Mouse (Mus musculus): ENCODE data around the gene Oasl2. TPM values are rescaled to one million over a fixed set of nuclear protein-coding genes. Genes with fewer than 3 reads are reported as not detected.
"Not testable (repeated sequence)": the region's sequence is repeated elsewhere in the genome, so short reads cannot be mapped to it uniquely, and the experiment has no call there.

Gene Oasl2
- polyA plus RNA-seq, 1 experiment from 2014 or later = 3.5 TPM

DNA sequence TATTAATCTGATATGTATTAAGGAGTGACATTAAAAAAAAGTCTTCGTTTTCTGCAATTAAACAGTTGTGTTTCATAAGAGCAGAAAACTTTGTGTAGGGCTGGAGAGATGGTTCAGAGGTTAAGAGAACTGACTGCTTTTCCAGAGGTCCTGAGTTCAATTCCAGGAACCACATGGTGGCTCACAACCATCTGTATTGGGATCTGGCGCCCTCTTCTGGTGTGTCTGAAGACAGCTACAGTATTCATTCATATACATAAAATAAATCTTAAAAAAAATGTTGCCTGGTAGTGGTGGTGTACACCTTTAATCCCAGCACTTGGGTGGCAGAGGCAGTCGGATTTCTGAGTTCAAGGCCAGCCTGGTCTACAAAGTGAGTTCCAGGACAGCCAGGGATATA lies 44.4 kb downstream of the Oasl2 start:
- not testable (repeated sequence) for H3K27ac ChIP-seq (replicated peaks; ENCODE audit: low read depth, low read length); H3K9ac ChIP-seq (ENCODE audit: low read depth, low read length); H3K4me3 ChIP-seq (ENCODE audit: low read depth, low read length); H3K9me3 ChIP-seq (ENCODE audit: control insufficient read depth, low read length); DNase-seq (ENCODE audit: low spot score); H3K27me3 ChIP-seq (replicated peaks; ENCODE audit: control insufficient read depth, insufficient read depth, low read length); H3K36me3 ChIP-seq (ENCODE audit: control insufficient read depth, insufficient read depth, low read length); ATAC-seq (ENCODE audit: low read depth); H3K4me1 ChIP-seq (ENCODE audit: control insufficient read depth, insufficient read depth, low read length)
- WGBS = 65% methylated on average over 3 of the region's 3 CpGs
- peak overlapping the region; percentile 68; the same call in 1 of the 2 replicates for H3K4me2 ChIP-seq (ENCODE audit: low read depth, low read length)

DNA sequence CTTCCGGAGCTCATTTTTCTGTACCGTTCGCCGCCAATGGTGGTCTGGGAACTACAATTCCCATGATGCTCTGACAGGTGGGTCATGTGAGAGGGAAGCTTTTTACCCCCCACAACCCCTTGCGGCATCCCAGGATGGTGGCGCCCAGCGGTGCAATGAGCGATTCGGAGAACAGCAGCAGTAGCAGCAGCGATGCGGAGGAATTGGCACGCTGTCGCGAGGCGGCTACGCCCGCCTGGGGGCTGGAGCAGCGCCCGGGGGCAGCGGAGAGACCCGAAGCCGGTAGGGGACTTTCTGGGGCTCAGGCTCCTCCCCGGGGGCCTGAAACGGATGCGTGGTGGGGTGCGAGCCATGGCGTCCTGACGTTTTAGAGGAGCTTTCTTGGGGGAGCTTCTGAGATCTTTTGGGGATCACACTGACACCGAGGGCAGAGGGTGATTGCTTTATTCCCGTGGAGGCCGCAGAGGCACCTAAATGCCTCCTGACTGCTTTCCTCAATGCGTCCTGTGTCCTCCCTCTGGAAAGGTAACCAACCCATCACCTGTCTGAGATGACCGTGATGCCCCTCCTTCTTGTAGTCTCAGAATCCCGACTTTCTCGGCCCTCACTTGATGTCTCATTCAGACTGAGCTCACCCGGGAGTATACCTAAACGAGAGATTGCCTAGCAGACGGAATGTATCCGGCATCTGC lies 45.5 kb downstream of the Oasl2 start, which contains the start of gene 2210016L21Rik:
TSS of gene 2210016L21Rik (plus strand) at position 85 of the 692 bp plus-strand sequence.
- peak within 1 kb of the TSS; percentile 89 for H3K9ac ChIP-seq (ENCODE audit: low read depth, low read length)
- H3K36me3 ChIP-seq (ENCODE audit: control insufficient read depth, insufficient read depth, low read length) = peaks cover 17% of the 10 kb centered on the region
- peaks cover 3% of the 10 kb centered on the region; the same call in 1 of the 2 replicates for H3K4me1 ChIP-seq (ENCODE audit: control insufficient read depth, insufficient read depth, low read length)
- peak within 1 kb of the TSS; percentile 60 for H3K4me3 ChIP-seq (ENCODE audit: low read depth, low read length)
- peak within 1 kb of the TSS; percentile 69 for H3K27ac ChIP-seq (replicated peaks; ENCODE audit: low read depth, low read length)
- DNase-seq (ENCODE audit: low spot score) (peak; percentile 97), ATAC-seq (ENCODE audit: low read depth) (peak; percentile 95)
- no peaks in the 10 kb centered on the region for H3K27me3 ChIP-seq (replicated peaks; ENCODE audit: control insufficient read depth, insufficient read depth, low read length)
- WGBS = 1% methylated on average over 38 of the region's 39 CpGs
- H3K4me2 ChIP-seq (ENCODE audit: low read depth, low read length) = peak within 1 kb of the TSS; percentile 68
- H3K9me3 ChIP-seq (ENCODE audit: control insufficient read depth, low read length) = 0 out of 2 replicates have a peak, but pooled peaks cover 7% of the 10 kb centered on the region

DNA sequence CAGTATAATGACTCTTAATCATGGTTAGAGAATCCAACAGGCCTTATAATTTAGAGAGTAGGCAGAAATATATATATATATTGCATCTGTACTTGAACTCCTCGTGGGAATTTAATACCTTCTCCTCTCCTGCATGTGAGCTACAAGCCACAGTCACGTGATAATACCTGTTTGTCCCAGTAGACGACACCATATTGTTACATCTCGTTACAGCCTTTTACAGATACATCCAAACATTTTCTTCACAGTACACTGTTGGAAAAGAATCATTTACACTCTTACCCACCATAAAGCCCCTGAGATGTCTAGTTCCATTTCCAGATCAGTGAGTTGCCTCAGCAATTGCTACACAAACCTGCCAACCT lies 46.0 kb downstream of the Oasl2 start:
- no peaks in the 10 kb centered on the region for H3K27me3 ChIP-seq (replicated peaks; ENCODE audit: control insufficient read depth, insufficient read depth, low read length)
- peak overlapping the region; percentile 60 for H3K4me3 ChIP-seq (ENCODE audit: low read depth, low read length)
- H3K4me1 ChIP-seq (ENCODE audit: control insufficient read depth, insufficient read depth, low read length) = peaks cover 3% of the 10 kb centered on the region; the same call in 1 of the 2 replicates
- 34% methylated on average over 4 of the region's 4 CpGs for WGBS
- peak overlapping the region; percentile 89 for H3K9ac ChIP-seq (ENCODE audit: low read depth, low read length)
- no peak for ATAC-seq (ENCODE audit: low read depth)
- no peak overlapping the region; the same call in 1 of the 2 replicates for H3K27ac ChIP-seq (replicated peaks; ENCODE audit: low read depth, low read length)
- H3K9me3 ChIP-seq (ENCODE audit: control insufficient read depth, low read length) = 0 out of 2 replicates have a peak, but pooled peaks cover 7% of the 10 kb centered on the region
- peaks cover 22% of the 10 kb centered on the region for H3K36me3 ChIP-seq (ENCODE audit: control insufficient read depth, insufficient read depth, low read length)
- DNase-seq (ENCODE audit: low spot score) = no peak
- H3K4me2 ChIP-seq (ENCODE audit: low read depth, low read length) = peak overlapping the region; percentile 68

DNA sequence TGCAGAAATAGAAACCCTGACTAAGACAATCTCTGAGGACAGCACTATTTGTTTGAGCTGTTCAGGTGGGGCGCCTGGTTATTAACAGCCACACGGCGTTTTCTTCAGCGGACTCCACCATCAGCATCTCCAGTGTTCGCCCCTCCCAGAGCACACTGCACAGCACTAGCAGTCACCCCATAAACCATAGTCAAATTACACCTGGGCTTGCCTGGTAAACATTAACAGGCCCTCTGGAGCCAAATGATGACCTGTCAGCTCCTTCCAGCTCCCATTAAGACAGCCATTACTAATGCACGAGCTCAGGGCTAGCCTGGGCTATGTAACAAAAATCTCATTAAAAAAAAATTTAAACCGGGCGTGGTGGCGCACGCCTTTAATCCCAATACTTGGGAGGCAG lies 48.3 kb downstream of the Oasl2 start:
- 98% methylated on average over 10 of the region's 10 CpGs for WGBS
- Histone ChIP-seq H3K27me3 (replicated peaks; ENCODE audit: control insufficient read depth, insufficient read depth, low read length) (no peaks in the 10 kb centered on the region), H3K4me3 (ENCODE audit: low read depth, low read length) (no peak overlapping the region), H3K4me2 (ENCODE audit: low read depth, low read length) (no peak overlapping the region), H3K9me3 (ENCODE audit: control insufficient read depth, low read length) (no peaks in the 10 kb centered on the region), H3K27ac (replicated peaks; ENCODE audit: low read depth, low read length) (no peak overlapping the region), H3K36me3 (ENCODE audit: control insufficient read depth, insufficient read depth, low read length) (peaks cover 43% of the 10 kb centered on the region), H3K9ac (ENCODE audit: low read depth, low read length) (no peak overlapping the region), H3K4me1 (ENCODE audit: control insufficient read depth, insufficient read depth, low read length) (peaks cover 3% of the 10 kb centered on the region; the same call in 1 of the 2 replicates)
- DNase-seq (ENCODE audit: low spot score) = no peak
- ATAC-seq (ENCODE audit: low read depth) = no peak

DNA sequence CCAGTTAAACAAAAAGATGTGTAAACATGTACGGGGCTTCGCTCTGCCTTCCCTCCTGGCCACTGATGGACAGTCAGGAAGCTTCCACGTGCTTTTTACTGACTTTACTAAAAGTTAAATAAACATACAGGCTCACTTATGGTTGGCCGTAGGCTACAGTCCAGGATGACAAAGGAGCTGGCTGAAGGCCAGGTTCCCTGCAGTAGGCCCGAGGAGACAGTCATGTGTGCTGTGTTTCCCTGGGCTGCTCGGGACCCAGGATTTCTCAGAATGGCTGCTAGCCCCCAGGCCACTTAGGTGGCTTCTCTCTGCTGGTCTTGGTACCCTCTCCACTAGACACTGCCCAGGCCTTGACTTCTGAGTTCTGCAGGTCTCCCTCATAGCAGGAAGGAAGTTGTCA lies 52.2 kb downstream of the Oasl2 start:
- no peak for ATAC-seq (ENCODE audit: low read depth)
- no peak overlapping the region for H3K27ac ChIP-seq (replicated peaks; ENCODE audit: low read depth, low read length)
- no peaks in the 10 kb centered on the region for H3K27me3 ChIP-seq (replicated peaks; ENCODE audit: control insufficient read depth, insufficient read depth, low read length)
- H3K4me2 ChIP-seq (ENCODE audit: low read depth, low read length) = no peak overlapping the region
- no peak overlapping the region for H3K9ac ChIP-seq (ENCODE audit: low read depth, low read length)
- H3K4me1 ChIP-seq (ENCODE audit: control insufficient read depth, insufficient read depth, low read length) = peaks cover 7% of the 10 kb centered on the region; the same call in 1 of the 2 replicates
- H3K36me3 ChIP-seq (ENCODE audit: control insufficient read depth, insufficient read depth, low read length) = peaks cover 43% of the 10 kb centered on the region
- WGBS = 57% methylated on average over 6 of the region's 6 CpGs
- H3K9me3 ChIP-seq (ENCODE audit: control insufficient read depth, low read length) = no peaks in the 10 kb centered on the region
- DNase-seq (ENCODE audit: low spot score) = peak; percentile 51
- H3K4me3 ChIP-seq (ENCODE audit: low read depth, low read length) = no peak overlapping the region

DNA sequence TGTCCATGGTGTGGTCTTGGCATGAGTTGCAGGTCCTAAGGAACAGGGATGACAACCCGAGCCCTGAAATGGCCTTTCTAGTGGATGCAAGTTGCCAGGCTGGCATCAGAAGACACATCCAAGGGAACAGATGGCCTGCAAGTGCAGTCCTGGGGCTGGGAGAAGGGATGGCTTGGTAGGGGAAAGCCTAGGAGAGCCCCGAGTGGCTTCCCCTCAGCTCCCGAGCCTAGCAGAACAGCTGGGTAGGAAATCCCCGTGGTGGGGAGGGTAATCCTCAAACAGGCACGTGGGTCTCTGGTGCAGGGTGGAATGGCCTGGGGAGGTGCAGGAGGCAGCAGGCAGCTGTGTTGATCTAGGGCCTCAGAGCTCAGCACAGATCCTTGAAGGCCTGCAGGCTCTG lies 52.6 kb downstream of the Oasl2 start:
- Histone ChIP-seq H3K27me3 (replicated peaks; ENCODE audit: control insufficient read depth, insufficient read depth, low read length) (no peaks in the 10 kb centered on the region), H3K36me3 (ENCODE audit: control insufficient read depth, insufficient read depth, low read length) (peaks cover 43% of the 10 kb centered on the region), H3K27ac (replicated peaks; ENCODE audit: low read depth, low read length) (no peak overlapping the region), H3K9me3 (ENCODE audit: control insufficient read depth, low read length) (no peaks in the 10 kb centered on the region), H3K4me3 (ENCODE audit: low read depth, low read length) (no peak overlapping the region), H3K4me1 (ENCODE audit: control insufficient read depth, insufficient read depth, low read length) (peaks cover 7% of the 10 kb centered on the region; the same call in 1 of the 2 replicates), H3K4me2 (ENCODE audit: low read depth, low read length) (no peak overlapping the region), H3K9ac (ENCODE audit: low read depth, low read length) (no peak overlapping the region)
- peak; percentile 76 for ATAC-seq (ENCODE audit: low read depth)
- 61% methylated on average over 4 of the region's 5 CpGs for WGBS
- peak; percentile 75 for DNase-seq (ENCODE audit: low spot score)

DNA sequence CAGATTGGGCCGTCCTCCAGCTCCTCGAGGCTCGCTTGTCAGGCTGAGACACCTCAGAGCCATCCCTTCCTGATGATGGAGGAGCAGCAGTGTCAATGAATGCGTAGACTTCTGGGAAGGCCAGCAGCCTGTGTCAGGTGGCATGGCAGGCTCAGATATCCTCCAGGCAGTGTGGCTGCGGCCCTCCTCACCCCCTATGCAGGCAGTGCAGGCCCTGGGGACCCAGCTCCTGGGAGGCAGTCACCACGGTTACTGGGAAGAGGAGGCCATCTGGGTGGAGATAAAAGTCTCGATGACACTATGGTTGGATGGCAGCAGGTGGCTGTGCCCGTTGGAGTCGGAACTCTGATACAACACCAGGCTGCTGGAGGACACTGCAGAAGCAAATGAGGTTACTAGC lies 53.1 kb downstream of the Oasl2 start:
- 82% methylated on average over 9 of the region's 9 CpGs for WGBS
- DNase-seq (ENCODE audit: low spot score) = no peak
- Histone ChIP-seq H3K4me2 (ENCODE audit: low read depth, low read length) (no peak overlapping the region), H3K27me3 (replicated peaks; ENCODE audit: control insufficient read depth, insufficient read depth, low read length) (no peaks in the 10 kb centered on the region), H3K4me1 (ENCODE audit: control insufficient read depth, insufficient read depth, low read length) (peaks cover 7% of the 10 kb centered on the region; the same call in 1 of the 2 replicates), H3K9ac (ENCODE audit: low read depth, low read length) (no peak overlapping the region), H3K9me3 (ENCODE audit: control insufficient read depth, low read length) (no peaks in the 10 kb centered on the region), H3K27ac (replicated peaks; ENCODE audit: low read depth, low read length) (no peak overlapping the region), H3K36me3 (ENCODE audit: control insufficient read depth, insufficient read depth, low read length) (peaks cover 43% of the 10 kb centered on the region), H3K4me3 (ENCODE audit: low read depth, low read length) (no peak overlapping the region)
- peak; percentile 63 for ATAC-seq (ENCODE audit: low read depth)

DNA sequence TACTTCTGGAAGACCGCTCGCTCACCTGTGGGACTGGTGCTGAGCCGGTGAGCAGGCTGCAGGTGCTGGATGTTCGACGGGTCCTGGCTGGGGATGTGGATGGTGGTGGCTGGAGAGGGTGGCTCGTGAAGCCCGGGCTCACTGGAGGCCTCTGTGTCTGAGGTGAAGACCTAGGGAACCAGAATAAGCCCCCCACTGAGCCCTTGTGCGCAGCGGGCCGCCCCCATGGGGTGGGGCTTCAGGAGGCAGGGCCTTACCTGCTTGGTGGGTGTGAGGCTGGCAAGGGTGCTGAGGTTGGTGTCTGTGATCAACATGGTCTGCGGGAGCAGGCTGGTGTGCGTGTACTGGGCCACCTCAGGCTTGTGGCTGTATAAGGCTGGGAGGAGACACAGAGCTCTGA lies 53.9 kb downstream of the Oasl2 start:
- Histone ChIP-seq H3K36me3 (ENCODE audit: control insufficient read depth, insufficient read depth, low read length) (peaks cover 42% of the 10 kb centered on the region), H3K9ac (ENCODE audit: low read depth, low read length) (no peak overlapping the region), H3K4me1 (ENCODE audit: control insufficient read depth, insufficient read depth, low read length) (peaks cover 7% of the 10 kb centered on the region; the same call in 1 of the 2 replicates), H3K9me3 (ENCODE audit: control insufficient read depth, low read length) (no peaks in the 10 kb centered on the region), H3K27ac (replicated peaks; ENCODE audit: low read depth, low read length) (no peak overlapping the region), H3K4me3 (ENCODE audit: low read depth, low read length) (no peak overlapping the region), H3K27me3 (replicated peaks; ENCODE audit: control insufficient read depth, insufficient read depth, low read length) (no peaks in the 10 kb centered on the region), H3K4me2 (ENCODE audit: low read depth, low read length) (no peak overlapping the region)
- WGBS = 68% methylated on average over 12 of the region's 12 CpGs
- DNase-seq (ENCODE audit: low spot score) = no peak
- ATAC-seq (ENCODE audit: low read depth) = no peak

Measured in embryonic facial prominence, embryonic 14.5 days (tissue).